Mouse (Mus musculus) layer of hippocampus, postnatal 14 days (tissue): Measurements from ENCODE around the gene Gstt4. TPM values are rescaled to one million over a fixed set of nuclear protein-coding genes. Genes with fewer than 3 reads are reported as not detected.
"Not testable (repeated sequence)": the region's sequence is repeated elsewhere in the genome, so short reads cannot be mapped to it uniquely, and the experiment has no call there.

Source experiments
- DNase-seq, 2 experiments: peaks; one replicate each; pipeline ENCODE4 v3.0.0; 2021 to 2022; ENCODE audit warnings: low spot score in 2 of 2, mixed read lengths in 1 of 2
- long read RNA-seq, 2 experiments: library from polyadenylated mRNA; stranded (forward); transcript quantifications; one replicate each; pipeline ENCODE4 v2.0.0; 2021
- total RNA-seq, 2 experiments: library from RNA; stranded (reverse); gene quantifications; 2 replicates each; pipeline ENCODE4 v1.2.3; 2021

The Gstt4 gene
- total RNA-seq = not detected
- long read RNA-seq, experiment 1 = 0 reads
- long read RNA-seq, experiment 2 = 0 reads

DNA sequence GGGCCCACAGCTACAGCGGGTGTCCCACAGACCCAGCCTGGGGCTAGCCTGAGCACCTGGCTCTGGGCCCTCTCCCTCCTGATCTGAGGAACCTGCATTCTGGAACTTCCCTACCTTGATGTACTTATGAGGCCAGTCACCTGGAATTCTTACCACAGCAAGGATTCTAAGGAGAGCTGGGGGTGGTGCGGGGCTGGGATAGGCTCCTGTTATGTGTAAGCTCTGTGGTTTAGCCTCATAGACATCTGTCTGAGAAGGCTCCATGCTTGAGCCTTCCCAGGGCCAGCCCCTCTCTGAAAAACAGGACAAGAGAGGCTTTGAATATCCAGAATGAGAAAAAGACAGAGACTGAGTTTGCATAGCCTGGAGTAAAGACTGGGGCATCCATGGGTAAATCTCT lies at the start of gene Gstt4:
Gstt4 (minus strand) TSS at position 101 of the 400 bp plus-strand sequence.
- no peak for DNase-seq

DNA sequence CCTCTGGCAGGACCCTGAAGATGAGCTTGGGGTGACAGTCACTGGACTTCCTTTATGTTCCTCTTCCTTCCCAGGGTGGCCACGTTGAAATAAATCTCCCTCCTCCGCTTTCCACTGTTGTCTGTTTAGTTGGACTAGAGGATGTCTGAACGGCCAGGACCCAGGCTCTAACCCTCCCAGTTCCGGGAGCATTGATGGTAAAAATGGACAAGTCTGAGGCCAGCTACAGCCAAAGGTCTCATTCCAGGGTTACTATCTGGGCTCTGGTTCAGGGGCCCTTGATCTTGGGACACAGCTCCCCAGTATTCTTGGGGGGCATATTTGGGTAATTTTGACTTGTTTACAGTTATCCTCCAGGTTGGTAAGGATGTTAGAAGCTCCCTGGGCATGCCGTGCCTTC lies 39.2 kb upstream of the Gstt4 start:
- DNase-seq = no peak

DNA sequence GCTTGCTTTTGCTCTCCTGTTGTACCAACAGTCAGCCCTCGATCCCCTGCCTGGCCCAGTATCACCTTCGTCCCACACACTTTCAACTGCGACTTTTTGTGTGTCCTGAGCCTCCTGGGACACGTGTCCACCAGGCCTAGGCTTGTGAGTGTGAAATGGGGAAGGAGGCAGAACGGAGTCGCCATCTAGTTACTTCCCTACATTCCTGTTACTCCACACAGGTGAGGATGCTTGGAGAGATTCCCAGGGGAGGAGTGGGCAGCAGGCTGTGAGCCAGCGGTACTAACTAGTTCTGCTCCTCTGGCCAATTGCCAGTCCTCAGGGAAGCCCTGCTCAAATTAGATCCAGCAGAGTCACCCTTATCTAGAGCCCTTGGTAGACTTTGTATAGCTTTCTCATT lies 38.4 kb upstream of the Gstt4 start:
- DNase-seq = no peak

DNA sequence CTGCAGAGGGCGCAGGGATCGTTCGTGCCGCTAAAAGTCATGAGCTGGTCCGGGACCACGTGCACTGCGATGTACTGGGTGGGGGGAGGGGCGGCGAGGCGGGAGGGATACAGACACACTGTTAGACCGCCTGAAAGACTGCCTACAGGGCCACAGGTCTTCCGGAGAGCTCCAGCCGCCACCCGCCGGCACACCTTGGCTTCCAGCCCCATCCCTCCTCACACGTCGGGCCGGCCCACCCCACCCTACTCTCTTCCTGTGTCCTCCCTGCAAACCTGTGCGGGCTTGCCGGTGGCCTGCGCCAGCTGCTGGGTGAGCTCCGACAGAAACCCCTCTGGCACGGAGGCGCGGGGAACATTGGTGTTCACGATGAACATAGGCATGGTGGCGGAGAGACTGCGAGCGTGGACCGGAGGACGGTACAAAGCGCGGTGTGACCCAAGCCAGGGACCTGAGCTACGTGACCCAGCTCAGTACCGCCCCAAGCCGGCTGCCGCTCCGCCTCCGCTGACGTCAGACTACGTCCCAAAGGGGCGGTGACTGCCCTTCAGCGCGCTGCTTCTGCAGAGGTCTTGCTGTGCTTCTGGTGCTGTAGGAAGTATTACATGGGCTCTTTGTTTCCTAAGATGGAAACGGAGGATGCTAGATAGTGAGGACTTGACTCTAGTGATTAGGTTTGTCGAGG lies 37.6 kb upstream of the Gstt4 start, which contains the start of gene Mif:
Mif (minus strand) TSS at position 455 of the 685 bp plus-strand sequence.
- DNase-seq = peak; percentile 83

DNA sequence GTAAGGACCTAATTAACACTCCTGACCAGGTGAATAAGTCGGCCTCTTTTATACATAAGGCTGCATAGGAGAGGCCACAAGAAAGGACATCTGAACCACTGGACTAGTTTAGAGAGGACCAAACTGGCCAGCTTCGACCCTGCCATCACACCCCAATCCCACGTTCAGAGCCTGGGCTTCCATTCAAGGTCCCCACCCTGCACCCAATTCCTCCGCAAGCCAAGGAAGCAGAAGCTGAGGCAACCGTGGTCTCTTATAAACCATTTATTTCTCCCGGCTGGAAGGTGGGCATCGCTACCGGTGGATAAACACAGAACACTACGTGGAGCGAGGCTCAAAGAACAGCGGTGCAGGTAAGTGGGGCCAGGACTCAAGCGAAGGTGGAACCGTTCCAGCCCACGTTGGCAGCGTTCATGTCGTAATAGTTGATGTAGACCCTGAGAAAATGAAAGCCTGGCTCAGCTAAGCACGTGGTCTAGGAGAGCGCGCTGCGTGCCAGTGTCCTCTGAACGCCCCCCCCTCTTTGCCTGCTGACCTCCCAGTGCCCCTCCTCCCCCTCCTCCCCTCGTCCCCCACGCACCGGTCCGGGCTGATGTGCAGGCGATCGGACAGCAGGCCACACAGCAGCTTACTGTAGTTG lies 36.9 kb upstream of the Gstt4 start:
- DNase-seq = peak in 1 of 2 experiments; percentile 39

DNA sequence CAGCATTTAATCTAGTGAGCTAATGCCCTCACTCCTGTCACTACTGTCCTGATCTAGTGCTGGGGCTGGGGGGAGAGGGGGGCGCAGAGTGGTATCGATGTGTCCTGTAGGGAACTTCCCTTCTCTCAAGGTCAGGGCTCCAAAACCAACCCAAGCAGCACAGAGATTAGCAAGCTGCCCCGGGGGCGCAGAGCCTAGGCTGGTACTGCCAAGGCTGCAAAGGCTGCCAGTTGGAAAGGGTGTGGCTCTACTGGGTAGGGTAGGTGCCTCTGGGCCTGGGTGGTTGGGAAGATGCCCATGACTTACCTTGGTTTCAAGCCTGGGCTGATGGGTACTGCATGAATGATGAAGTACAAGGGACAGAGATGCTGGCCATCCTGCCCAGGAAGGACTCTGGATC lies 35.3 kb upstream of the Gstt4 start:
- no peak for DNase-seq

DNA sequence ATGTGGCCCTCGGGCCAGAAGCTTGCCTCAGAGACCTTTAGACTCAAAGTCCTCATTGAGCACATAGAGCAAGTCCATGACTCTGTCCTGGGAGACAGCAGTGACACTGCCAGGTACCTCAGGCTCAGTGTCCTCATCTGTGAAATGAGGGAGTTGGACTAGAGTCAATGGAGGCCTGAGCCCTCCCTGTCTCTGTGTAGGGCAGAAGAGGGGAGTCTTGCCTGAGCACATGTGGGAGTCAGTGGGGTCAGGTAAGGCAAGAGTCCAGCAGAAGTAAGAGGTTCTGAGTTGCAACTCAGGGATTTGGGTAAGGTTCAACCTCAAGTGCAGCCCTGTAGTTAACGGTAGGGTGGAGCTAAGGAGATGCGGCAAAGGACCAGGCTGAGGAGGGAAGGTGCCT lies 34.6 kb upstream of the Gstt4 start:
- DNase-seq = no peak

DNA sequence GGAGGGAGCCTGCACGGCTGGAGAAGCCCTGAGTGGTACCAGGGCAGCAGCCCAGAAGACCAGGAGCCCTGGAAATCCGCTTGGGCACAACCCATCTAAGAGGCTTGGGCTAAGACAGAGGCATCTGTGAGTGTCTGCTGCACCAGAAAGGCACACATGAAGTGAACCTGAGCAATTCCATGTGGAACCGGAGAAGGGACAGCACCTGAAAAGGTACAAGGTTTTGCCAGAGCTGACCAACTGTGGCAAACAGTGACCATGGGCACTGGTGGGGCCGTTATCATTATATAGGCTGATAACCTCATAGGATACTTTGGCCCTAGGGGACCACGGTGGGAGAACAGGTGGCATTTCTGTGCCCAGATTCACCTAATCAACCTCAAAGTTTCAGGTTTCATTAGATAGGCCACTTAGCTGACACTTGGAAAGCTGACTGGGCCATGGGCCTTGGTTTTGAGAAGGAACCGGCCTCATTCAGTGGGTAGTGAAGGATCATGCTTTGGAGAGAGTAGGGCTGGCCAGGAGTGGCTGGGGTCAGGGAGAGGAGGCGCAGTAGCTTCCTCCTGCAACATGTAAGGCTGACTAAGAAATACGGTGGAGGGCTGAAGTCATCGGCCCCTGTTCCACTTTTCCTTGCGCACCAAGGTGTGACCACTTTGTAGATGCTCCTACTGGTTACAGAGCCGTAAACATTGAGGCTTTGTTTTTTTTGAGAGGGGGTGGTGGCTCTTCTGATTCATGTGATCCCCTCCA lies 34.0 kb upstream of the Gstt4 start:
- DNase-seq = no peak

DNA sequence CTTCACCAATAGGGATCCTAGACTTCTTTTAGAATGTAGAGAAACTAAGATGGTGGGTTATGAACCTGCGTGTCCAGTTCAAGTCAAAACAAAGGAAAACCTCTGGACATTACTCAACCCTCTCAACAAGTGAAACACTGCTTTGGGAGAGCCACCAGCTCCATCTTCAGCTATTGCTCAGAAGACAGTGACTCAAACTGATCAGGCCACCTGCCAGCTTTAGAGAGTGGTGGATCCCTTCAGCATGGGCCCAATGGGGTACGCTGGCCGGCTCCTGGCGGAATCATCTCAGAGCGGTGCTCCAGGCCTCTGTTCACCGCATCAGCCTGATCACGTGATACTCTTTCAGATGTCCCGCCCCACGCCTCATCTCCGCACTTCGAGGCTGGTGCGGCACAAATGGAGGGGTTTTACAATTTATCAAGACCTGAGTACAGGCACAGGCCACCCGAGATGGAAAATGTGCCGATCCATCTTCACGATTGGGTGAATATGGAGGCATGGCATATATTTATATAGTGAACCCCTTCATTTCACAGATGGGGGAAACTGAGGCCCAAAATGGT lies 33.2 kb upstream of the Gstt4 start:
- DNase-seq = no peak

DNA sequence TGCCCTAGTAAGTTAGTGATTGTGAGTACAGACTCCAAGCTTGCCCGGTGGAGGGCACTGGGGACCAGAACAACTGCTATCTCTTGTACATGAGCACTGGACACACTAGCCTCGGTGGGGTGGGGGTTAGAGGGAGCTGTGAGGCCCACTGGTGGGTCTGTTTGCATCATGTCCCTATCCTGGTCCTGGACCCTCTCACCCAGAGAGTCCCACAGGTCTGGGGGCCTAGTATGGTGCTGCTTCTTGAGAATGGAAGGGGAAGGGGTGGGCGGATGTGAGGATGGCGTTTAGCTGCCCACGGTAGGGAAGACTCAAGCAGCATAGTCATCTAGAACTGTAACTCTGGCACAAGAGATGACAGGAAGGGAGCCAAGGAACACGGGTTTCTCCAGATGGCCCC lies 32.4 kb upstream of the Gstt4 start:
- no peak for DNase-seq

DNA sequence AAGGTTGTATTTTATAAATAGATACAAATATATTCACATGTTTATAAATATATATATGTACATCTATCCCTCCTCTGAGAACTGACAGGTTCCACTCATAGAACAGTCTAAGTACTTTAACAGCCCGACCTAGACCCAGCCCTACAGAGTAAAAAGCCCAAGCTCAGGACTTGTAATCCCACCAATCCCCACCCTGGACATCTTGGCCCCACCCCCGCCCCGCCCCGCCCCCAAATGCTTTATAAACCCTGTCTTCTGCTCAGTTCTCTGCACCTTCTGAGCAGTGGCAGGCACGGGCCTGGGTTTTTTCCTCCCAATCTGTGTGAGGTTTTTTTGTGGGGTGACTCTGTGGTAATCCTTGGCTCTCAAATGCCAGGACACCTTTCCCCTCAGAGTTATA lies 31.8 kb upstream of the Gstt4 start:
- no peak for DNase-seq

DNA sequence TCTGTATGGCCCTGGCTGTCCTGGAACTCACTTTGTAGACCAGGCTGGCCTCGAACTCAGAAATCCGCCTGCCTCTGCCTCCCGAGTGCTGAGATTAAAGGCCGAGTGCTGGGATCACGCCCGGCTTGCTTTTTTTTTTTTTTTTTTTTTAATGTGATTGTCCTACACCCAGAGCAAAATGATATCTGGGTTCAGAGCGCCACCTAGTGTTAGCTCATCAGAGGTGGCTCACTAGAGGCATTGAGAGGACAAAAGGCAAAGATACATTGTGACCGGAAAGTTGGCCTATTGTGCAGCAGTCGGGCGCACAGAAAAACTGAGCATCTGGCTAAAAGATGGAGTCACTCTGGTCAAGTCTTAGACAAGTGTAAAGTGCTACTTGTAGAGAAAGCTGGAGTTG lies 31.1 kb upstream of the Gstt4 start:
- peak; percentile 78 to 90 for DNase-seq

DNA sequence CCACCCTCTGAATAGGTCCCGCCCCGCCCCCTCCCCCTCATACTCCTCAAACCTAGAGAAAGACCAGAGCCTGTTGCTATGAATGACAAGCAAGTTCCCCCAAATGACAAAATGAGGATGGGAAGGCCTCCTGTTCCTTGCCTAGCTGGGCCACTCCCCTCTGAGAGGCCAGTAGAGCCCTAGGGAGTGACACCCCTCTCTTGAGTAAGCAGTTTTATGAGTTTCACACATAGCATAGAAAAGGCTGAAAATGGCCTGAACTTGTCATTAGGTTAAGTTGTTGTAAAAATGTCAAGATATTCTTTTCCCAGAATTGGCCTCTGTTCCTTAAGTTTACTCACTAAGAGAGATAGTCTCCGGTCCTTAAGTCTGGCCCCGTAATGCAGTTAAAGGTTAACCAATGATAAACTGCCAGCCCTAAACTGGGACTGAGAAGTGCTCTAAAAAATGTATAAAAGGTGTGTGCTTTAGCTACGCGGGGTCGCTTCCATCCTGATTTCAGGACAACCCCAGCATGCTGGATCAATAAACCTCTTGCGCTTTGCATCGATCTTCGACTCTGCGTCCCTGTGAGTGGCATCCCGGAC lies 30.3 kb upstream of the Gstt4 start:
- DNase-seq = no peak

DNA sequence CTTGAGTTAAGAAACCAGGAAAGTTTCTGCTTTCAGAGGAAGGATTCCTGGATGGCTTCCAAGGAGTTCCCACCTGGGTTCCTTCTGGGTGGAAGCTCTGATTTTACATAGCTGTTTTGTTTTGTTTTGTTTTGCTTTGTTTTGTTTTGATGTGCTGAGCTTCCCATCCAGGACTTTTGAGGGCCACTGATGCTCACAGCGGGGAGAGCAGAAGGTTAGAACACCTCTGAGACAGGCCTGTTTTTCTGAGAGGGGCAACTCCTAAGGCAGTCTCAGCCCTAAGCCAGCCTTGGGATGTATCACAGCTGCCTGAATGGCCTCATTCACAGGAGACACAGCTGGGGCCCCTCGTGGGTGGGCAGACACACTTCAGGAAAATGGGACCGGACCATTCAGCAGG lies 29.3 kb upstream of the Gstt4 start:
- DNase-seq = no peak

DNA sequence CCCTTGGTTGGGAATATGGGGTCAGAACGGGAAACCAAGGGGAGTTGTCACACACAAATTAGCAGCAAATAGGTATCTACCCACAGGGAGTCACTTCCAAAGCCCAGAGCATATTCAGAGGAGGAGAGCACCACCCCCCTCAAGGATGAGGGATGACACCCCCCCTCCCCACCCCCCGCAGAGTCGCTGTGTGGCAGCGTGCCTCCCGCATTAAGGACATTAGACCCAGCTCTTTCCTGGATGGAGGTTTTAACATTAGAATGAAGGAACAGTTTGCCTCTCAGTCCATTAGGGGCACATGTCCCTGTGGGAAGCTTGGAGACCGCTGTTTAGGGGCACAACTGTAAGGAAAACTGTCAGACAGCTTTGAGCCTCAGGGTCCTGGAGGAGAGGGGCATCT lies 28.7 kb upstream of the Gstt4 start:
- no peak for DNase-seq

DNA sequence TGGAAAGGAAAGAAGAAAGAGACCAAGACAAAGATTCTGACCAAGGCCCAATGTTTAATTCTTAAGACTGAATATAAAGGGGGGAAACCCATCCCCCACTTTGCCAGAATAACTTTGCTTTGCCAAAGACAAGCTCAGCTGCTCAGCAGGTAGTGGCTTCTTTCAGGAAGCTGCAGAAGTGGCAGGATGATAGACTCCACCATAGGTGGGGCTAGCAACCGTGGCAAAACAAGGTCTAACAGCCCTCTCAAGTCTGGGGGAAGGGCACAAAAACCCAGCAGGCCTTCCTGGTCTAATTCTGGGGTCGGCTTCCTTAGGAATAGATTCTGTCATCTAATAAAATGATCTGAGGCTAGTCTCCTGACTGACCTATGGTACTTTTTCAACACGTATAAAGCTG lies 26.0 kb upstream of the Gstt4 start:
- DNase-seq = no peak

DNA sequence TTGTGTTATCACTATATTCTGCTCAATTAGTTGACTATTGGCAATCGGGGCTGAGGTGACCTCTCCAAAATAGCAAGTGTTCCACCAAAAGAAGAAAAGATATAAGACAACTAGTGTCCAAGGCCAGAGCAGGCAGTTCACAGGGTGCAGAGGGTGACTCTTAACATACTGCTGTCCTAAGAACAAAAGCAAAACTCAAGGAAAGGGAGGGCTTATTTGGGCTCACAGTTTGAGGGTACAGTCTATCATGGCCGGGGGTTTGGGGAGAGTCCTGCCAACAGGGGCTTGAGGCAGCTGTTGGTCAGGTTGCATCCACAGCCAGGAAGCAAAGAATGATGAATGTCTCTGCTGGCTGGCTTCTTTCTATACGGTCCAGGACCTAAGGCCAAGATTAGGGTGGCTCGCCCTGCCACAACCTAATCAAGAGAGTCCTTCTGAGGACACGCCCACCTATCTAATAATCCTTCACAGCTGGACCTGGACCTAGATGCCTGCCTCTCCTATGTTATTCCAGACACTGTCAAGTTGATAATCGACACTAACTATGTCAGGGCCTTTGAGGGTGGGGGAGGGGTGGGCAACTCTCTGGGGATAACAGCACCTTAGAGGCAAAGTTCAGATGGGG lies 23.1 kb upstream of the Gstt4 start:
- DNase-seq = no peak

DNA sequence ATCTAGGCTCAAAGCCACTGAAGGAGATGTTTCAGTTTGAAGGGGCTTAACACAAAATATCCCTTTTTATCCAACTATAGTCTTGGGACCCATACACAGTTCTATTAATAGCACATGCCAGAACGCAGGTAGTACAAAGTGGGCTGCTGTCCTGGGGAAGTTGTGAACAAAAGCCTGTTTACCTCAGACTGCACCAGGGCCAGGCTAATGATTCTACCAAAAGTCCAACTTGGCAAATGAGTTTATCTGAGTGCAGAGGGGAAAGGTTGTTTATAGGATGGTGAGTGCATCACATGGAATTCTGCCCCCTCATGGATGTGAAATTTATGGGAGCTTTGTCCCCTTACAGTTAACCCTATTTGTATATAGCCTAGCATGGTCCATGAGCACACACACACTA lies 22.5 kb upstream of the Gstt4 start:
- DNase-seq = no peak

DNA sequence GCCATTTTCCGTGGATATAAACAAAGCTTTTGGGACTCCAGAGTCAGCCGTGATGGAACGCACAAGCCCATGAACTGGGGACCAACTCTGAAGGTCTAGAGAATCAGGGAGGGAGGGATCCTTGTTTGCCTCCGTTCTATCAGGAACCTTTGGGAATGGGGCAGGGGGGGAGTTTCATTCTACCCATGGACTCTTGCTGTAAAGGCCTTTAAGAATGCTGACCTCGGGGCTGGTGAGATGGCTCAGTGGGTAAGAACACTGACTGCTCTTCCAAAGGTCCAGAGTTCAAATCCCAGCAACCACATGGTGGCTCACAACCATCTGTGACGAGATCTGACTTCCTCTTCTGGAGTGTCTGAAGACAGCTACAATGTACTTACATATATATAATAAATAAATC lies 21.6 kb upstream of the Gstt4 start:
- DNase-seq = not testable (repeated sequence)

DNA sequence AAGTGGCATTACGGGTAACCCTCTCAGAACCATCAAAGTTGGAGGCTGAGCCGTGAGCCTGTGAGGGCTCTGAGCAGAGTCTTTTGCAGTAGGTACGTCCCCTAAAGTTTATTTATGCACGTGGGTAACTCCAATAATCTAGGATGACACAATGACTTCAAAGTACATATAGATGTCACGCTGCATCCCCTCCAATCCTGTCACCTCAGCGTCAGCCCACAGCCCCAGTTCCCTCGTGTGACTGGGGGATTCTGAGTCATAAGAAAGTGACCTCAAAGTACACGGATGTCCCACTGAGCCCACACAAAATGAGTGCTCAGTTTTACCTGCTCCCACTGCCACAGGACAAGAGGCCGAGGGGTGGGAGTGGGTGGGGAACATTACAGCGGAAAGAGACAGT lies 16.7 kb upstream of the Gstt4 start:
- no peak for DNase-seq

DNA sequence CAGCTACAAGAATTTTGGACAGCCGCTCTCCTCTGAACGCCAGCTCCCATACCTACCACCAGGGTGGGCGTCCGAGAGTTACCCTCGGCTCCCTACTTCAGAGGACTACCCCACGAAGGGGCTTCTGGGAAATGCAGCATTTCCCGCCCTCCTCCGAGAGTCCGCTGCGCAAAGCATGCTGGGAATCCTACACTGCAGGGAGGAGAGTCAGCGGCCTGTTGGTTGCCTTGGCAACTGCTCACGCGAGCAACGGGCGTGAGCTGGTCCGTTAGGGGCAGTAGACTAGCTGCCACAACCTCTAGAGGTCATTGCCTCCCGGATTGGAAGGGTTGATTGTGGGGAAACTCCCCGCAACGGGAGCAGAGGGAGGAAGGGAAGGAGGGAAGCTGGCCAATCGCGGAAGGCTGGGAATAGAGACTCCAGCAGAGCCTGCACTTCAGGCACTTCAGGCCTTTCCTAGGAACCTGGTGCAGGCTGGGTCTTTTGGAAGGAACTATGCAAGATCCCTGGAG lies 15.0 kb upstream of the Gstt4 start, which contains the start of gene Gstt2:
Gstt2 (minus strand) TSS at position 177 of the 512 bp plus-strand sequence.
- peak; percentile 91 for DNase-seq
